Mouse (Mus musculus) neural tube, embryonic 13.5 days (tissue): ENCODE results near the gene Fxyd1. TPM values are rescaled to one million over a fixed set of nuclear protein-coding genes. Genes with fewer than 3 reads are reported as not detected.

ENCODE experiments used
- ATAC-seq: fragments of 200-750 bp; cut with Nextera tagmentation; 2 replicates; pipeline ENCODE4 v1.8.0; 2017; ENCODE audit warnings: low read depth, mild to moderate bottlenecking, moderate TSS enrichment, moderate library complexity
- H3K27ac ChIP-seq: fragments of 300-500 bp; sonication (generic); replicated peaks from 2 replicates; pipeline ENCODE4 v1.5.1; 2015; ENCODE audit warnings: moderate library complexity, mild to moderate bottlenecking, inconsistent platforms
- H3K27me3 ChIP-seq: fragments of 300-500 bp; sonication (generic); 2 replicates; pipeline ENCODE4 v1.6.1; 2015; ENCODE audit warnings: mild to moderate bottlenecking, inconsistent platforms
- H3K36me3 ChIP-seq: fragments of 300-500 bp; sonication (generic); 2 replicates; pipeline ENCODE4 v1.6.1; 2015; ENCODE audit warnings: mild to moderate bottlenecking, inconsistent platforms
- H3K4me1 ChIP-seq: fragments of 300-500 bp; sonication (generic); replicated peaks from 2 replicates; pipeline ENCODE4 v1.6.1; 2015; ENCODE audit warnings: inconsistent platforms
- H3K4me2 ChIP-seq: fragments of 300-500 bp; sonication (generic); 2 replicates; pipeline ENCODE4 v1.6.1; 2015; ENCODE audit warnings: inconsistent platforms, mild to moderate bottlenecking, moderate library complexity
- H3K4me3 ChIP-seq: fragments of 300-500 bp; sonication (generic); 2 replicates; pipeline ENCODE4 v1.5.1; 2015; ENCODE audit warnings: mild to moderate bottlenecking, inconsistent platforms
- H3K9ac ChIP-seq: fragments of 300-500 bp; sonication (generic); 2 replicates; pipeline ENCODE4 v1.6.1; 2015; ENCODE audit warnings: moderate library complexity, mild to moderate bottlenecking, inconsistent platforms
- H3K9me3 ChIP-seq: fragments of 300-500 bp; sonication (generic); 2 replicates; pipeline ENCODE4 v1.6.1; 2016; ENCODE audit warnings: inconsistent platforms
- WGBS: fragments of 180-500 bp; shearing (Covaris S2); methylation state at CpG from one replicate; pipeline ENCODE4 v1.1.7; 2015; 5-methylcytosine and 5-hydroxymethylcytosine counted together
- polyA plus RNA-seq: library from polyadenylated mRNA; unstranded; fragments of >200 nt; fragmentation: Nextera tagmentation; extraction: Ambion mirVana; gene quantifications from 2 replicates; pipeline ENCODE4 v1.2.1, GENCODE M21; 2015

Fxyd1 gene
- polyA plus RNA-seq, 1 experiment from 2014 or later, result 33.9 TPM

- H3K4me1 ChIP-seq, result peaks cover 20% of the 10 kb centered on the region
- no peak overlapping the region for H3K27ac ChIP-seq
- no peak for ATAC-seq
- no peak overlapping the region for H3K9ac ChIP-seq
- H3K36me3 ChIP-seq, result no peaks in the 10 kb centered on the region
- no peak overlapping the region for H3K4me2 ChIP-seq
- peaks cover 4% of the 10 kb centered on the region; the same call in 1 of the 2 replicates for H3K9me3 ChIP-seq
- H3K4me3 ChIP-seq, result no peak overlapping the region
- no peaks in the 10 kb centered on the region for H3K27me3 ChIP-seq
- WGBS, result 67% methylated on average over 2 of the region's 2 CpGs
Measured at GRCm38 (mm10) chr7:31087262-31087661, 30.3 kb upstream of the Fxyd1 start.

GRCm38 (mm10) chr7:31086175-31086755, 29.3 kb upstream of the Fxyd1 start:
- 84% methylated on average over 9 of the region's 9 CpGs for WGBS
- no peaks in the 10 kb centered on the region for H3K36me3 ChIP-seq
- 0 out of 2 replicates have a peak overlapping the region, but pooled peaks have one; percentile 14 for H3K27ac ChIP-seq
- ATAC-seq, result no peak
- H3K4me1 ChIP-seq, result peaks cover 20% of the 10 kb centered on the region
- H3K27me3 ChIP-seq, result no peaks in the 10 kb centered on the region
- H3K9me3 ChIP-seq, result peaks cover 4% of the 10 kb centered on the region; the same call in 1 of the 2 replicates
- no peak overlapping the region for H3K4me3 ChIP-seq
- no peak overlapping the region for H3K9ac ChIP-seq
- H3K4me2 ChIP-seq, result no peak overlapping the region

GRCm38 (mm10) chr7:31085171-31085570, 28.2 kb upstream of the Fxyd1 start:
- 20% methylated on average over 3 of the region's 3 CpGs for WGBS
- 0 out of 2 replicates have a peak overlapping the region, but pooled peaks have one; percentile 14 for H3K27ac ChIP-seq
- no peaks in the 10 kb centered on the region for H3K27me3 ChIP-seq
- no peak overlapping the region for H3K9ac ChIP-seq
- no peak for ATAC-seq
- H3K4me1 ChIP-seq, result peaks cover 20% of the 10 kb centered on the region
- no peaks in the 10 kb centered on the region for H3K36me3 ChIP-seq
- H3K9me3 ChIP-seq, result peaks cover 4% of the 10 kb centered on the region; the same call in 1 of the 2 replicates
- no peak overlapping the region for H3K4me2 ChIP-seq
- H3K4me3 ChIP-seq, result no peak overlapping the region

- Histone ChIP-seq H3K4me3 (no peak overlapping the region), H3K36me3 (no peaks in the 10 kb centered on the region), H3K9ac (no peak overlapping the region), H3K9me3 (peaks cover 4% of the 10 kb centered on the region; the same call in 1 of the 2 replicates), H3K27ac (no peak overlapping the region; the same call in 1 of the 2 replicates), H3K27me3 (no peaks in the 10 kb centered on the region), H3K4me1 (peaks cover 20% of the 10 kb centered on the region), H3K4me2 (no peak overlapping the region)
- 61% methylated on average over 9 of the region's 9 CpGs for WGBS
- no peak for ATAC-seq
Measured at GRCm38 (mm10) chr7:31084140-31084539, 27.1 kb upstream of the Fxyd1 start.

- Histone ChIP-seq H3K4me3 (no peak overlapping the region), H3K27me3 (no peaks in the 10 kb centered on the region), H3K36me3 (no peaks in the 10 kb centered on the region), H3K9ac (0 out of 2 replicates have a peak overlapping the region, but pooled peaks have one; percentile 31), H3K27ac (no peak overlapping the region), H3K4me1 (peaks cover 20% of the 10 kb centered on the region), H3K9me3 (peaks cover 4% of the 10 kb centered on the region; the same call in 1 of the 2 replicates), H3K4me2 (no peak overlapping the region)
- ATAC-seq, result no peak
- 61% methylated on average over 14 of the region's 14 CpGs for WGBS
Measured at GRCm38 (mm10) chr7:31082831-31083588, 26.0 kb upstream of the Fxyd1 start.

- H3K27ac ChIP-seq, result no peak overlapping the region
- no peak overlapping the region for H3K9ac ChIP-seq
- peaks cover 25% of the 10 kb centered on the region for H3K4me1 ChIP-seq
- no peak for ATAC-seq
- H3K4me3 ChIP-seq, result no peak overlapping the region
- no peak overlapping the region for H3K4me2 ChIP-seq
- H3K9me3 ChIP-seq, result peaks cover 4% of the 10 kb centered on the region; the same call in 1 of the 2 replicates
- H3K27me3 ChIP-seq, result no peaks in the 10 kb centered on the region
- no peaks in the 10 kb centered on the region for H3K36me3 ChIP-seq
Measured at GRCm38 (mm10) chr7:31082106-31082505, 25.1 kb upstream of the Fxyd1 start.

- H3K27ac ChIP-seq, result no peak overlapping the region
- H3K4me3 ChIP-seq, result no peak overlapping the region
- no peak for ATAC-seq
- H3K4me2 ChIP-seq, result no peak overlapping the region
- H3K9ac ChIP-seq, result no peak overlapping the region
- H3K9me3 ChIP-seq, result peaks cover 3% of the 10 kb centered on the region; the same call in 1 of the 2 replicates
- no peaks in the 10 kb centered on the region for H3K27me3 ChIP-seq
- no peaks in the 10 kb centered on the region for H3K36me3 ChIP-seq
- H3K4me1 ChIP-seq, result peaks cover 26% of the 10 kb centered on the region
- WGBS, result 56% methylated on average over 1 of the region's 1 CpGs
Measured at GRCm38 (mm10) chr7:31081106-31081505, 24.1 kb upstream of the Fxyd1 start.

- no peak overlapping the region for H3K4me2 ChIP-seq
- H3K27ac ChIP-seq, result no peak overlapping the region
- no peak overlapping the region for H3K4me3 ChIP-seq
- H3K9ac ChIP-seq, result no peak overlapping the region
- H3K36me3 ChIP-seq, result no peaks in the 10 kb centered on the region
- no peaks in the 10 kb centered on the region for H3K9me3 ChIP-seq
- no peaks in the 10 kb centered on the region for H3K27me3 ChIP-seq
- peaks cover 26% of the 10 kb centered on the region for H3K4me1 ChIP-seq
- 50% methylated on average over 3 of the region's 3 CpGs for WGBS
- no peak for ATAC-seq
Measured at GRCm38 (mm10) chr7:31080611-31081010, 23.6 kb upstream of the Fxyd1 start.

- 91% methylated on average over 8 of the region's 8 CpGs for WGBS
Measured at GRCm38 (mm10) chr7:31079670-31080069, 22.7 kb upstream of the Fxyd1 start.

GRCm38 (mm10) chr7:31077885-31078445, 21.0 kb upstream of the Fxyd1 start:
- Histone ChIP-seq H3K27me3 (no peaks in the 10 kb centered on the region), H3K36me3 (no peaks in the 10 kb centered on the region), H3K4me3 (no peak overlapping the region), H3K4me2 (no peak overlapping the region), H3K4me1 (peaks cover 13% of the 10 kb centered on the region), H3K27ac (peak overlapping the region; percentile 34; the same call in 1 of the 2 replicates), H3K9ac (no peak overlapping the region), H3K9me3 (no peaks in the 10 kb centered on the region)
- 50% methylated on average over 5 of the region's 5 CpGs for WGBS
- ATAC-seq, result 0 out of 2 replicates have a peak, but pooled peaks have one; percentile 48

More at GRCm38 (mm10) chr7:31079670-31080069, 22.7 kb upstream of the Fxyd1 start:
- no peak overlapping the region for H3K9ac ChIP-seq
- H3K27ac ChIP-seq, result no peak overlapping the region
- H3K9me3 ChIP-seq, result no peaks in the 10 kb centered on the region
- no peaks in the 10 kb centered on the region for H3K36me3 ChIP-seq
- no peak for ATAC-seq
- H3K4me1 ChIP-seq, result peaks cover 19% of the 10 kb centered on the region
- H3K4me3 ChIP-seq, result no peak overlapping the region
- H3K4me2 ChIP-seq, result no peak overlapping the region
- H3K27me3 ChIP-seq, result no peaks in the 10 kb centered on the region

- H3K9ac ChIP-seq, result no peak overlapping the region
- H3K9me3 ChIP-seq, result no peaks in the 10 kb centered on the region
- 0 out of 2 replicates have a peak, but pooled peaks cover 10% of the 10 kb centered on the region for H3K4me1 ChIP-seq
- no peaks in the 10 kb centered on the region for H3K36me3 ChIP-seq
- 31% methylated on average over 6 of the region's 6 CpGs for WGBS
- no peak overlapping the region for H3K4me2 ChIP-seq
- H3K4me3 ChIP-seq, result no peak overlapping the region
- ATAC-seq, result peak; percentile 48
- H3K27me3 ChIP-seq, result no peaks in the 10 kb centered on the region
- peak overlapping the region; percentile 34; the same call in 1 of the 2 replicates for H3K27ac ChIP-seq
Measured at GRCm38 (mm10) chr7:31077470-31077869, 20.5 kb upstream of the Fxyd1 start.

GRCm38 (mm10) chr7:31076492-31076891, 19.5 kb upstream of the Fxyd1 start, which contains the start of gene Fxyd3:
Gene Fxyd3, minus strand, starts transcription at chr7:31076704.
- Histone ChIP-seq H3K4me3 (no peak within 1 kb of the TSS), H3K27me3 (no peaks in the 10 kb centered on the region), H3K9me3 (no peaks in the 10 kb centered on the region), H3K9ac (no peak within 1 kb of the TSS), H3K36me3 (no peaks in the 10 kb centered on the region), H3K27ac (peak within 1 kb of the TSS; percentile 34; the same call in 1 of the 2 replicates), H3K4me2 (no peak within 1 kb of the TSS), H3K4me1 (peaks cover 10% of the 10 kb centered on the region; the same call in 1 of the 2 replicates)
- ATAC-seq, result no peak
- WGBS, result 66% methylated on average over 5 of the region's 5 CpGs
